Mouse (Mus musculus) heart, postnatal 0 days (tissue): ENCODE data around the gene Zfp780b. TPM values are rescaled to one million over a fixed set of nuclear protein-coding genes. Genes with fewer than 3 reads are reported as not detected.
A peak's percentile ranks its signal among the peaks of the same experiment; 100 is the strongest.
"Not testable (repeated sequence)": the region's sequence is repeated elsewhere in the genome, so short reads cannot be mapped to it uniquely, and the experiment has no call there.

Experiments
- ATAC-seq: fragments of 200-750 bp; cut with Nextera tagmentation; 2 replicates; pipeline ENCODE4 v1.8.0; 2017; ENCODE audit warnings: low read depth, moderate number of reproducible peaks, moderate library complexity; ENCODE audit not compliant: insufficient read depth
- DNase-seq: peaks from one replicate; pipeline ENCODE4 v3.0.0-alpha.2; 2016; ENCODE audit warnings: low spot score
- H3K27ac ChIP-seq: fragments of 300-500 bp; sonication (generic); 2 replicates; pipeline ENCODE4 v1.5.1; 2014; ENCODE audit warnings: low read depth, mild to moderate bottlenecking
- H3K27me3 ChIP-seq: fragments of 300-500 bp; sonication (generic); 2 replicates; pipeline ENCODE4 v1.6.1; 2014; ENCODE audit warnings: low read length, mixed read lengths; ENCODE audit not compliant: control insufficient read depth, insufficient read depth
- H3K36me3 ChIP-seq: fragments of 300-500 bp; sonication (generic); replicated peaks from 2 replicates; pipeline ENCODE4 v1.6.1; 2014; ENCODE audit warnings: low read length, mixed read lengths; ENCODE audit not compliant: control insufficient read depth, insufficient read depth
- H3K4me1 ChIP-seq: fragments of 300-500 bp; sonication (generic); 2 replicates; pipeline ENCODE4 v1.6.1; 2014; ENCODE audit warnings: antibody characterized with exemption; ENCODE audit not compliant: control insufficient read depth, insufficient read depth
- H3K4me2 ChIP-seq: fragments of 300-500 bp; sonication (generic); 2 replicates; pipeline ENCODE4 v1.6.1; 2014; ENCODE audit warnings: low read depth, mild to moderate bottlenecking, low read length, moderate library complexity
- H3K4me3 ChIP-seq: fragments of 300-500 bp; sonication (generic); 2 replicates; pipeline ENCODE4 v1.5.1; 2014; ENCODE audit warnings: low read depth, low read length
- H3K9ac ChIP-seq: fragments of 300-500 bp; sonication (generic); replicated peaks from 2 replicates; pipeline ENCODE4 v1.6.1; 2014; ENCODE audit warnings: low read depth, low read length, mixed read lengths
- H3K9me3 ChIP-seq: fragments of 300-500 bp; sonication (generic); replicated peaks from 2 replicates; pipeline ENCODE4 v1.6.1; 2016; ENCODE audit warnings: low read length; ENCODE audit not compliant: control insufficient read depth
- CTCF ChIP-seq: IDR thresholded peaks from 2 replicates; pipeline ENCODE4 v1.5.1; 2016; ENCODE audit warnings: antibody characterized with exemption, control low read depth, low read depth
- EP300 ChIP-seq: IDR thresholded peaks from 2 replicates; pipeline ENCODE4 v1.6.1; 2016; ENCODE audit warnings: antibody characterized with exemption, low read depth
- WGBS: fragments of 180-500 bp; shearing (Covaris S2); extraction: QIAGEN DNeasy Blood & Tissue Kit; methylation state at CpG from one replicate; pipeline ENCODE4 v1.1.7; 2014; 5-methylcytosine and 5-hydroxymethylcytosine counted together
- polyA plus RNA-seq: library from polyadenylated mRNA; unstranded; fragments of >200 nt; fragmentation: Nextera tagmentation; extraction: Ambion mirVana; gene quantifications from 2 replicates; pipeline ENCODE4 v1.2.1, GENCODE M21; 2015
- total RNA-seq: library from RNA; depleted of rRNA; stranded (reverse); fragments of >200 nt; gene quantifications from 2 replicates; pipeline ENCODE4 v1.2.3, GENCODE M21; 2014; ENCODE audit warnings: low replicate concordance; rRNA removed

The Zfp780b gene
- total RNA-seq (6.2 and 7.2 TPM in 2 replicates), polyA plus RNA-seq (7.9 and 8.5 TPM in 2 replicates)

DNA sequence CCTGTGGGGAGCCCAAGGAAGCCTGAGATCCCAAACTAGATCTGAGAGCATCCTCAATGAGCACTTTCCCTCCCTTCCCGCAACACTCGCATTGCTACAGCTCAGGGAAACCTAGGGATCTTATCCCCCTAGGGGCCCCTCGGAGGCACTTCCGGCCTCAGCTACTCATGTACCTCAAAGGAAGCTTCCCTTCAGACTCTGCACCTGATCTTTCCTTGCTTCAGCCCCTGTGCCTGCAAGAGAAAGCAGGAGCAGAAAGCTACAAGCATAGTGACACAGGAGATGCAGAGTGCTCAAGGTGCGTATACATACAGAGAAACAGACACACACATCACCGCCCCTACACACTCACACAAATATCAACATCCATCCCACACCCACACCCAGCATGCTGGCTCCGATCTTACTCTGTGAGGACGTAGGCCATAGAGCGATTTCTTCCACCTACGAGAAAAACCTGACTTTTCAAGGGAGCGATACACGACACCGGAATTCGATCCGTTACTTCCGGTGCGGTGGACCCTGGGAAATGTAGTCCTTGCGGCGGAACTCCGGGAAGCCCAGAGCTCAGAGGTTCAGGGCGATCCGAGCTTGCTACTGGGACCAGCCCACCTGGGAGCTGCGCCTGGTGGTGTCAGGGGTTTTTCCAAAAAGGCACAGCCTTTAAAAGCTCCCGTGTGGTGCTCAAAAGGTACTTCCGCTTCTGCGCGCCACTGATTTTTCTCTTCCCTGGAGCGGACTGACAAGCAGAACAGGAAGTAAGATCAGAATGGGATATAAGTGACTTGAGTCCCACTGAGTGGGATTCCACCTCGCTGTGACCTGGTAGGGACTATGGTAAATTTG lies at the start of gene Zfp780b:
Gene Zfp780b (minus strand): TSS at position 489 of the 846 bp plus-strand sequence.
- H3K27ac ChIP-seq: peak within 1 kb of the TSS; percentile 74
- DNase-seq (peak; percentile 61), ATAC-seq (peak; percentile 81)
- no peak for TF ChIP-seq CTCF
- no peak for TF ChIP-seq EP300
- H3K27me3 ChIP-seq: no peaks in the 10 kb centered on the region
- H3K9ac ChIP-seq: peak within 1 kb of the TSS; percentile 78
- 0 out of 2 replicates have a peak, but pooled peaks cover 7% of the 10 kb centered on the region for H3K4me1 ChIP-seq
- peak within 1 kb of the TSS; percentile 71 for H3K4me2 ChIP-seq
- peaks cover 20% of the 10 kb centered on the region for H3K9me3 ChIP-seq
- WGBS: under 1% methylated on average over 29 of the region's 29 CpGs
- peak within 1 kb of the TSS; percentile 65 for H3K4me3 ChIP-seq
- H3K36me3 ChIP-seq: no peaks in the 10 kb centered on the region

DNA sequence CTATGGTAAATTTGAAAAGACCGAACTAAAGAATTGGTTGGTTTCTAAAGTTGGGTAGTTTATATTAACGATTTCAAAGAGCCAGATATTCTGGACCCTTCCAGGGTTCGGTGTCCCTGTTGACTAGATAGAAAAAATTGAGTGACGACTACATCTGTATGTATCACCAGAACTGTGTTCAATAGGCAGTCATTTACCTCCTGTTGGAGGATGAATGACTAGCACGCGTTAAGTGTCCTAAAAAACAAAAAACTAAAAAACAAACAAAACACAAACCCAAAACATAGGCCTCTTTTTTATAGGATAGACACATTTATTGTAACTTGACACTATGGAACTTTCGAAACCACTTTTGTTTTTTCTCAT lies 35.5 kb upstream of the Zfp780b start:
- 28% methylated on average over 7 of the region's 7 CpGs for WGBS
- Histone ChIP-seq H3K36me3 (no peaks in the 10 kb centered on the region), H3K4me2 (peak overlapping the region; percentile 99), H3K27ac (peak overlapping the region; percentile 43), H3K27me3 (no peaks in the 10 kb centered on the region), H3K4me3 (peak overlapping the region; percentile 85), H3K4me1 (peaks cover 11% of the 10 kb centered on the region), H3K9me3 (no peaks in the 10 kb centered on the region), H3K9ac (peak overlapping the region; percentile 85)
- ATAC-seq (no peak), DNase-seq (no peak)
- no peak for TF ChIP-seq CTCF
- no peak for TF ChIP-seq EP300

DNA sequence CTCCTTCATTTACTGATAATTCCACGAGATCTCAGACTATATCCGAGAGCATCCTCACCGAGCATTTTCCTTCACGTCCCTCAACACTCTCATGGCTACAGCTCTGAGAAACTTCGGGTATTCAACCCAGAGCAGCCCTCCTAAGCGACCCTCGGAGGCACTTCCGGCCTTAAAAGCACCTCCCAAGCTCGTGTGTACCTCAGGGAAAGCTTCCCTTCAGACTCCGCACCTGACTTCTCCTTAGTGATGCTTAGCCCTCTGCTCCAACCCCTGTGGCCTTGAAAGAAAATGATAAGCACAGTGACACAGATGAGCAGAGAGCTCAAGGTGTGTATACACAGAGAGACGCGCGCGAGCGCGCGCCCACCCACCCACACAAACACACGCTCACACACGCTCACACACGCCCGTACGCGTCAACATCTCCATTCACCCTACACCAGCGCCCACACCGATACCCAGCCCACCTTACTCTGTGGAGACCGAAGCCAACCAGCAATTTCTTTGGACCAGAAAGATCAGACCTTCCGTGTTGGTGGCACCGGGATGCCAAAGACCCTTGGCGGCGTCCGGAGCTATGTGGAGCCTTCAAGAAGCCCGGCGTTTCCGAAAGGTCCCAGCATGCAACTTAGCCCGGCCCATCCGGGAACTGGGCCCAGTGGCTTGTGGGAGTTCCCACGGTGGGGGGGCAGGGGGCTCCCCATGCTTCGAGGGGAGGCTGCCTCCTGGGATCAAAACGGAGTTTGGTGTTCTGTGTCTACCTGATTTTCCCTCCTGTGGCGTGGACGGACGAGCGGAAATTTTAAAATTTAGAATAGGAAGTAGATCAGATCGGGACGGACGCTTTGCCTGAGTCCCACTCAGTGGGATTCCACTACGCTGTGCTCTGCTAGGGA lies 34.8 kb upstream of the Zfp780b start, which contains the start of gene Zfp850:
Gene Zfp850 (minus strand): TSS at position 567 of the 896 bp plus-strand sequence.
- WGBS: 1% methylated on average over 47 of the region's 47 CpGs
- Histone ChIP-seq H3K27me3 (no peaks in the 10 kb centered on the region), H3K4me3 (peak within 1 kb of the TSS; percentile 85), H3K9ac (peak within 1 kb of the TSS; percentile 85), H3K4me1 (peaks cover 11% of the 10 kb centered on the region), H3K4me2 (peak within 1 kb of the TSS; percentile 99), H3K27ac (peak within 1 kb of the TSS; percentile 43), H3K9me3 (no peaks in the 10 kb centered on the region), H3K36me3 (no peaks in the 10 kb centered on the region)
- DNase-seq (peak; percentile 73), ATAC-seq (peak; percentile 89)
- TF ChIP-seq EP300: 0 out of 2 replicates have a peak, but pooled peaks have one; percentile 14
- TF ChIP-seq CTCF: no peak

DNA sequence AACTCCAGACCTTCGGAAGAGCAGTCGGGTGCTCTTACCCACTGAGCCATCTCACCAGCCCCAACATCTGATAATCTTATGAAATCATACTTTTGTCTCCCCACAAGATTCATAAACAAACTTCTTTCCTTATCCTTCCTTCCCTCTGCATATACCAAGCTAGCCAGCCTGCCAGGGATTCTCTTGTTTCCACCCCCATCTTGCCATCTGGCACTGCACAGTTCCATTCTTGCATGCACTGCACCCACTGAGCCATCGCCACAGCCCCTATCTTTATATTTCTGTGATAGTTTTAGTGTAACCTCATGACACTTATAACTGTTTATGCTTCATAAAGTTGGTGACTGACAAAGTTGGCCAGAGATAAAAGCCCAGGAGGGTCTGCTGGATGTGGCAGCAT lies 31.3 kb upstream of the Zfp780b start:
- DNase-seq: no peak
- Histone ChIP-seq H3K27ac (no peak overlapping the region), H3K9ac (no peak overlapping the region), H3K27me3 (no peaks in the 10 kb centered on the region), H3K4me1 (peaks cover 11% of the 10 kb centered on the region), H3K9me3 (no peaks in the 10 kb centered on the region), H3K4me3 (no peak overlapping the region), H3K36me3 (peaks cover 14% of the 10 kb centered on the region), H3K4me2 (no peak overlapping the region)
- TF ChIP-seq EP300 (no peak), CTCF (no peak)
- WGBS: 87% methylated on average over 3 of the region's 3 CpGs
- ATAC-seq: no peak

DNA sequence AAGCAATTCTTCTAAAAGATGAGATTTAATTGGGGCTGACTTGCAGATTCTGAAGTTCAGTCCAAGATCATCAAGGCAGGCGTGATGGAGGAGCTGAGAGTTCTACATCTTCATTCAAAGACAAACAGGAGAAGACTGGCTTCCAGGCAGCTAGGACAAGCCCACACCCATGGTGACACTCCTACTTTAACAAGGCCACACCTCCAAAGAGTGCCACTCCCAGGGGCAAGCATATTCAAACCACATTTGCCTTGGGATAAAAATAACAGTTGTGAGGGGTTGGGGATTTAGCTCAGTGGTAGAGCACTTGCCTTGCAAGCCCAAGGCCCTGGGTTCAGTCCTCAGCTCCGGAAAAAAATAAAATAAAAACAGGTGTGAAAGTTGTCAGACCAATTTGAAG lies 3.2 kb upstream of the Zfp780b start:
- peaks cover 48% of the 10 kb centered on the region for H3K9me3 ChIP-seq
- 79% methylated on average over 2 of the region's 2 CpGs for WGBS

DNA sequence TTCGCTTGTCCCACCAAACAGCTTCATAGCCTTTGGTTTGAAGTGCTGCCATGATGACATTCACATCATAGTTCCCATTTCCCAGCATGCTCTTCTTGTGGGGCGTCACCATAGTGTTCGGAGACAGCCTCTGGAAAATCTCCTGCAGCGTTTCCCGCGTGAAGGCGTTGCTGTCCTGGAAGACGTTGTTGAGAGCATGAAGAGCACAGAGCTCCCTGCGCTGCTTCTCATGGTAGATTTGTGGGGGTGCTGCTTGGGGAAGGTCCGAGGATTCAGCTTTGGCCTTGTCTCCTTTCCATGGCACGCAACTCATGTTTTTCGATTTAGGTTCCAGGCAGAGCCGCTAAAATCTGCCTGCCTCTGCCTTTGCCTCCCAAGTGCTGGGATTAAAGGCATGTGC lies 29.5 kb downstream of the Zfp780b start:
- not testable (repeated sequence) for H3K9me3 ChIP-seq, ATAC-seq, H3K4me1 ChIP-seq, H3K9ac ChIP-seq, H3K27me3 ChIP-seq, H3K4me2 ChIP-seq, H3K27ac ChIP-seq, DNase-seq, H3K36me3 ChIP-seq, H3K4me3 ChIP-seq
- WGBS: 85% methylated on average over 13 of the region's 13 CpGs

More for the DNA sequence above, 3.2 kb upstream of the Zfp780b start:
- Histone ChIP-seq H3K4me1 (0 out of 2 replicates have a peak, but pooled peaks cover 7% of the 10 kb centered on the region), H3K4me2 (no peak overlapping the region), H3K27me3 (no peaks in the 10 kb centered on the region), H3K27ac (no peak overlapping the region), H3K4me3 (no peak overlapping the region), H3K9ac (no peak overlapping the region), H3K36me3 (no peaks in the 10 kb centered on the region)
- DNase-seq (no peak), ATAC-seq (no peak)
- TF ChIP-seq CTCF (no peak), EP300 (no peak)

DNA sequence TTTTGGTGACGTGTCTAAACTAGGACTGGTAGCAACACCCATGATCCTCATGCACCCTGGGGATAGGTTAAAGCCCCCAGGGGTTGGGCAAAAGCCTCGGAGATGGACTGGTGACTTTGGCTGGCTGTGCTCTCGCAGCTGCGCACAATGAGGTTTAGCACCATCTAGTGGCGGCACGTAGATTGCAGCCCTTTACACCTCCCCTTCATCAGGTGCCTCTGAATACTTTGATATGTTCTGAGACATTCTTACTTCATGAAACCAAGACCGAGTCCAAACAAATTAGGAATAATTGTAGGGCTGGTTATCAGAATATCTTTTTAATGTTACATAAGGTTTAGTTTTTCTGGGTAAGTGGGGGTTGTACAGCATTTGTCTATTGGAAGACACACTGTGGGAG lies 37.1 kb downstream of the Zfp780b start:
- not testable (repeated sequence) for H3K9me3 ChIP-seq, H3K4me1 ChIP-seq, H3K4me3 ChIP-seq, H3K27ac ChIP-seq, H3K4me2 ChIP-seq, ATAC-seq, H3K9ac ChIP-seq, H3K27me3 ChIP-seq, DNase-seq, H3K36me3 ChIP-seq
- 31% methylated on average over 5 of the region's 7 CpGs for WGBS
